Comparison of ENCODE assay signal across 24 mouse cellular contexts in genomic region chr1:30590721-30591120, GRCm38 (mm10).
"Had no signal": no experiment of that assay in that cellular context is flagged by ENCODE, and none has a peak within 500 bp of the region (broad histone marks: within the 10 kb centered on the region; RNA-seq: fewer than 3 reads in every experiment).

No protein-coding gene starts in this region.

- H3K36me3 ChIP-seq: limb, embryonic 10.5 days; limb, embryonic 13.5 days; liver, embryonic 12.5 days; liver, embryonic 15.5 days; lung, embryonic 15.5 days; midbrain, embryonic 12.5 days; midbrain, embryonic 15.5 days; neural tube, embryonic 12.5 days; neural tube, embryonic 15.5 days had no signal

- H3K9me3 ChIP-seq: limb, embryonic 10.5 days; limb, embryonic 13.5 days; liver, embryonic 12.5 days; liver, embryonic 15.5 days; lung, embryonic 15.5 days; midbrain, embryonic 12.5 days; midbrain, embryonic 15.5 days; neural tube, embryonic 12.5 days; neural tube, embryonic 15.5 days had no signal

- H3K4me2 ChIP-seq: limb, embryonic 13.5 days; liver, embryonic 12.5 days; liver, embryonic 15.5 days; lung, embryonic 15.5 days; midbrain, embryonic 12.5 days; midbrain, embryonic 15.5 days; neural tube, embryonic 12.5 days; neural tube, embryonic 15.5 days had no signal

- DNase-seq: kidney, adult 18-20 months; kidney, adult 9 months; kidney, postnatal 14 days; kidney, postnatal 4 days; liver; lung, adult 18-20 months; lung, postnatal 14 days; retina, postnatal 1 day; right cerebral cortex, postnatal 4 days; thymus, adult 2 months; thymus, postnatal 14 days; thymus, postnatal 4 days had no signal

- H3K9ac ChIP-seq: limb, embryonic 13.5 days; liver, embryonic 12.5 days; liver, embryonic 15.5 days; lung, embryonic 15.5 days; midbrain, embryonic 12.5 days; midbrain, embryonic 15.5 days; neural tube, embryonic 12.5 days; neural tube, embryonic 15.5 days had no signal

- H3K4me1 ChIP-seq: limb, embryonic 10.5 days; limb, embryonic 13.5 days; liver, embryonic 12.5 days; liver, embryonic 15.5 days; lung, embryonic 15.5 days; midbrain, embryonic 12.5 days; neural tube, embryonic 12.5 days had no signal

- H3K4me3 ChIP-seq: limb, embryonic 10.5 days; limb, embryonic 13.5 days; liver, embryonic 12.5 days; liver, embryonic 15.5 days; lung, embryonic 15.5 days; midbrain, embryonic 12.5 days; midbrain, embryonic 15.5 days; neural tube, embryonic 12.5 days; neural tube, embryonic 15.5 days had no signal

- H3K27ac ChIP-seq: limb, embryonic 10.5 days; limb, embryonic 13.5 days; liver, embryonic 12.5 days; liver, embryonic 15.5 days; lung, embryonic 15.5 days; macrophage; midbrain, embryonic 12.5 days; midbrain, embryonic 15.5 days; neural tube, embryonic 12.5 days; neural tube, embryonic 15.5 days; stomach, postnatal 0 days had no signal

- ATAC-seq: intestine, embryonic 16.5 days; liver, embryonic 12.5 days; midbrain, embryonic 15.5 days had no signal

- H3K27me3 ChIP-seq: limb, embryonic 13.5 days; liver, embryonic 12.5 days; liver, embryonic 15.5 days; lung, embryonic 15.5 days; midbrain, embryonic 12.5 days; midbrain, embryonic 15.5 days; neural tube, embryonic 12.5 days; neural tube, embryonic 15.5 days had no signal
